Mouse (Mus musculus) left cerebral cortex, adult 6 months (tissue): Measurements from ENCODE around the gene Ctrc. TPM values are rescaled to one million over a fixed set of nuclear protein-coding genes. Genes with fewer than 3 reads are reported as not detected.

Experiments
- long read RNA-seq, 2 experiments: library from polyadenylated mRNA; unstranded; transcript quantifications; one replicate each; pipeline ENCODE4 v2.0.0; 2019 to 2020
- polyA plus RNA-seq: library from polyadenylated mRNA; unstranded; fragments of <200 nt; fragmentation: Nextera tagmentation; gene quantifications from 2 replicates; pipeline ENCODE4 v1.2.3, GENCODE M21; 2021

Ctrc gene
- not detected in 2 replicates for polyA plus RNA-seq
- long read RNA-seq, experiment 1: 0 reads
- long read RNA-seq, experiment 2, partial matches to known transcripts: 0 of 1 reads
- long read RNA-seq, experiment 2, other reads (novel, unspliced or antisense): 1 of 1 reads

DNA sequence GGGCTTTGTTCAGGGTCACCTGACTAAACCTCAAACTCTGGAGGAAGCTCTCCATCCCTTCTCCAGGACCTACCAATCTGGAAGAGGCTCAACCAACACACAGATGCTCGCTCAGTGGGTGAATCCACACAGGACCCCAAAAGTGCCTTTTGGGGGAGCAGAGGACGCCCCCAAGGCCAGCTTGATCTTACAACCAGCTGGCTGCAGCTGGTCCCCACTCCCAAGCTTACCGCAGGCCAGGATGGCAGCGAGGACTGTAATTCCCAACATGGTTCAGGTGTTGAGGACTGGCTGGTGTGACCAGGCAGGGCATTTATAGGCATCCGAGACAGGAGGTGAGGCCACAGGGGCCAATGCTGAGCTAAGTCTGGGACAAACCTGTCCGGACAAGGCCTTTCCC, at the start of gene Ctrc:
Ctrc (minus strand) TSS at position 361 of the 400 bp plus-strand sequence.

DNA sequence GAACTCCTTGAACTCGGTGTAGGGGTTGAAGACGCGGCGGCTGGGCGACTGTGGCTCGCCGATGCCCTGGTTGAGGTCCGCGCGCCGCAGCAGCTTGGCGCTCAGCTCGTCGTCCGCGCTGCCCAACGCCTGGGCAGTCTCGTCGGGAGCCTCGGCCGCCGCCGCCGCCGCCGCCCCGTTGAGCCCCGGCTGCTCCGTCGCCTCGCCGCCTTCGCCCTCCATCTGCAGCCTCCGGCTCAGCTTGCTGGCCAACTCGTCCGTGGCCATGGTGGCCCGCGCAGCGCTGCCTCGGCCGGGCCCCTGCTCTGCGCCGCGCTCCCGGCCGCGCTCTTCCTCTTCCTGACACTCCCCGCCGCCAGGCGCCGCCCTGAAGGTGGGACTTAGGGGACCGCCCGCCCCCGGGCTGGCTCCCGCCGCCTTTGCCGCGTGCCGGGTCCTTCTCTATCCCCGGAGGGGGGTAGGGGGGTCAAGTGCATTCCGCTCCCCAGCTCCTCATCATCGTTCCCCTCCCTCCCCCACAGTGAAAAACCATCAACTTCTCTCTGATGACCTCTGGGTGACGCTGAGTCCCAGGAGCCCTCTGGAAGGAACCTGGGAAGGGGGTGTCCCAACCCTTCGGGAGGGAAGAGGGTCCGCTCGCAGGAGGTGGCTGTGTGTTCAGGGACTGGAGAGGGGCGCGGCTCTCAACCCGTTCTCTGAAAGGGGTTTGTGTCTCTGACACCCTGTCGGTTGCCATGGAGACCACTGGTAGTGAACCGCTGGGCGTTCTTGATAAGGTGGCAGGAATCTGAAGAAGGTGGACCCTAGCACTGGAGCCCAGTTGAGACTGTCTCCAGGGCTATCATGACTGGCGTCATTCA, 28.7 kb upstream of the Ctrc start, which contains the start of gene Efhd2:
Efhd2 (minus strand) TSS at position 320 of the 860 bp plus-strand sequence.

DNA sequence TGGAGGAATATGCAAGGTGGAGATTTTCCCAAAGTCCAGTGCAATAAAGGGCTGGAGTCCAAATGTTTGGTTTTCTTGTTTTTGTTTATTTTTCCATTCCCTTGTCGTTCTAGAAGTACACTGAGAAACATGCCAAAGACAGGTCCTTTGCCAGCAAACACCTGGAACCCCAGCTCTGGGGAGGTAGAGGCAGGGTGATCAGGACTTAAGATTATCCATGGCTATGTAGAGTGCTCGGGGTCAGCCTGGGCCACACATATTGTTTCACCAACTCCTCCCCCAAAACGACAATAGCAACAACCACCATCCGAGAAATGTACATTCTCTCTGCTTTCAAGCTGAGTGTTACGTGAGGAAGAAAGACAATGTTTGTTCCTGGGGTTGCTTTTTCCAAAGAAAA, 20.1 kb downstream of the Ctrc start, which contains the start of gene Cela2a:
Cela2a (minus strand) TSS at position 101 of the 400 bp plus-strand sequence.

DNA sequence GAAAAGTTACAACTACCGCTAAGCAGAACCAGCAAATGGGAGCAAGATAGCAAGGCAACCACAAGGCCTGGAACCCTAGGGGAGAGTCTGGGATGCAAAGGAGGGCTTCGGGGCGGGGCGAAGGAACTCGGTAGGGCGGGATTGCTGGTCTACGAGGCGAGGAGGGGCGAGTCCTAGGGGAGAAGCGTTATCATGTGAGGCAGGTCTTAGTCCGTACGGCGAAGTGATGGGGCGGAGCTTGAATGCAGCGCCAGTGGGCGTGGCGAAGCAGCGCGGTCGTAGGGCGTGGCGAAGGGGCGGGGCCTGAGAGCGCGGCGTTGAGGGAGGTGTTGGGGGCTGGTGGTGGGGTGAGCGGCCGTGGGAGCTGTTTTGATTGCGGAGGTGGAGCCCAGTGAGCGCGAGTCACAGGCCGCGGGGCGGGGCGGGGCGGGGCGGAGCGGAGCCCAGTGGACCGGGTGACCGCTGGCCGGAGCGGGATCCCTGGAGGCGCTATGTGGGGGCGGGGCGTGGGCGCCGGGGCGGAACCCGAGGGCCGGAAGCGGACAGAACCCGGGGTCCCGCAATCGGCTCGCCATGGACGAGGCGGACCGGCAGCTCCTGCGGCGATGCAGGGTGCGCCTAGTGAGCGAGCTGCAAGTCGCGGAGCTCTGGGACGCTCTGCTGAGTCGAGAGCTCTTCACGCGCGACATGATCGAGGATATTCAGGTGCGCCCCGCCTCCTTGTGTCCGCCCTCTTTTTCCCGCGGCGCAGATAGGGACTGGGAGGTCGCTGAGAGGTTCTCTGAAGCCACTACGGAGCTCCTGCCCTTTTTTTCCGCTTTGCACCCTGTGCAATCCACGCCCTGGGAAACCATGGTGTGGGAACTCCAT, 52.6 kb downstream of the Ctrc start, which contains the start of gene Casp9:
Casp9 (plus strand) TSS at position 331 of the 870 bp plus-strand sequence.

DNA sequence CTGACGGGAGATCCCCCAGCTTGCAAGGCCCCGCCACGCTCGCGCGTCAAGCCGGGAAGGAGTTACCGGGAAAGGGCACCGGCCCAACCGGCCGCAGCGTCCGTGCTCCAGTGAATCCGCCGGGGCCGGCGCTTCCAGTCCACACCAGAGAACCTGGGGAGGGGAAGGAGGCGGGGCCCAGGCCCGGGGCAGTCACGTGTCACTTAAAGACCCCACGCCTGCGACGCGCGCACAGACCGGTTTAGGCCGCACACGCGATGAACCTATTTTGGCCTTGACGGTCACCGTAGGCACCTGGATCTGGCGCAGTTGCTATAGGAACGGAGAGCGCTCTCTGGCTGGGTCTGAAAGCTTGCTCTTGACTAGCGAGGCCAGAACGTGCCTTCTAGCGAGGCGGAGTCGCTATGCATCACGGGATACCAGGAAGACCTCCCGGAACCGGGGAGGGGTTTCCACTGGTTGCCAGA, 55.6 kb downstream of the Ctrc start, which contains the start of gene Dnajc16:
Dnajc16 (minus strand) TSS at position 408 of the 467 bp plus-strand sequence.

Other genes with a start within 250 kb of the Ctrc start
- 0.31 and 0.87 TPM in 2 replicates for gene Fblim1, start 240.3 kb downstream of the Ctrc start, polyA plus RNA-seq
- 0.16 and 0.56 TPM in 2 replicates for gene Tmem82, start 227.7 kb downstream of the Ctrc start, polyA plus RNA-seq
- 2.3 and 4.4 TPM in 2 replicates for gene Slc25a34, start 222.5 kb downstream of the Ctrc start, polyA plus RNA-seq
- gene Plekhm2, start 181.5 kb downstream of the Ctrc start, polyA plus RNA-seq: 8.3 and 9.7 TPM in 2 replicates
- not detected in 2 replicates for gene Rsc1a1, start 160.8 kb downstream of the Ctrc start, polyA plus RNA-seq
- gene Ddi2, start 122.9 kb downstream of the Ctrc start, polyA plus RNA-seq: 5.9 and 6.1 TPM in 2 replicates
- 4.6 and 7.3 TPM in 2 replicates for gene Agmat, start 99.7 kb downstream of the Ctrc start, polyA plus RNA-seq
- gene Dnajc16, start 55.4 kb downstream of the Ctrc start, polyA plus RNA-seq: 10.5 and 11.6 TPM in 2 replicates
- 7.4 and 8.8 TPM in 2 replicates for gene Casp9, start 52.7 kb downstream of the Ctrc start, polyA plus RNA-seq
- gene Cela2a, start 20.2 kb downstream of the Ctrc start, polyA plus RNA-seq: not detected in 2 replicates
- gene Efhd2, start 28.6 kb upstream of the Ctrc start, polyA plus RNA-seq: 61.7 and 333 TPM in 2 replicates
- gene Fhad1, start 168.7 kb upstream of the Ctrc start, polyA plus RNA-seq: 7.0 and 9.4 TPM in 2 replicates
- 6.9 and 7.7 TPM in 2 replicates for gene Tmem51, start 237.9 kb upstream of the Ctrc start, polyA plus RNA-seq